Mouse (Mus musculus) bone marrow macrophage, adult 2 months (primary cell): Measurements from ENCODE around the gene Slamf8.

Source experiments
- CTCF ChIP-seq: IDR thresholded peaks from 2 replicates; pipeline ENCODE4 v1.5.1; 2012; ENCODE audit warnings: low read depth, mild to moderate bottlenecking, low read length, moderate library complexity
- POLR2A ChIP-seq: IDR thresholded peaks from 2 replicates; pipeline ENCODE4 v1.6.1; 2012; ENCODE audit warnings: mild to moderate bottlenecking, low read depth, low read length, borderline replicate concordance

DNA sequence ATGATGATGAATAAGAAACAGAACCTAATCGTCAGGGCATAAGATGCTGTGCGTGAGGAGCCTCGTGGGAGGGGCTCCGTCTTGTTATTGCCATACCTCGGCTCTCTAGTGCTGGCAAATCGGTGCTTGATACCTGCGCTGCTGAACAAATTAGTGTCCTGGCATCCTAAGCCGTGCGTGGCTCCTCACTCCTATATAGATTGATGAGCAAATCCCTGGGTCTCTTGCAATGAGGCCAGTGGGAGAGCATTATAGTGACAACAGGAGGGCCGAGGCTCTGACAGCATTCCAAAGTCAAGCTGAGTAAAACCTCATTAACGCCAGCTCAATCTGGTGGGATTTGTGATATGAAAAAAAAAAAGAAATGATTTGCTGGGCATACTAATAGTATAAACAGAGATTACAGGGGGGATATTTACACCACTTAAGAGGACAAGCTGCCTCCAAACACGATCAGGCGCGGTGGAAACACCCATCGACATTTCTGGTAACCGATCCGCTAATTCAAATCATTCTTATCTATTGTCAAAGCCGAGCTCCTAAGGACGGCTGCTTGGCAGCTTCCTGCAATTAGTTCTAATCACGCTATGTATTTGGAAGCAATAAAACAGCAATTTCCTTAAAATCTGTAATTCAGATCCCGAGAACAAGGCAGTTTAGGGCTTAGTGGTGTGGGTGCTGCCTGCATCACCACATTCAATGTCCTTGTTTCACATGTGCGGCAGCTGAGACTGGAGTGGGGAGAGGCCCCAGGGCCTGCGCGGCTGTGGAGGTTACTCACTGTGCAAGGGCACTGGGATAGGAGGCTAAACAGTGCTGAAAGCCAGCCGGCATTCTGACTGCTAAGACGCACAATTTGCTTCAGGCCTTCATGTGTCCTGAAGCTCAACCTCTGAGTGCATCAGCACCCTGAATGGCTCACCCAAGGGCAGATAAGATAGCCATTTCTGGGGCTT, 4.5 kb downstream of the Slamf8 start:
- TF ChIP-seq CTCF (no peak), POLR2A (no peak)
